Mouse (Mus musculus): ENCODE measurements around the gene Angptl6. TPM values are rescaled to one million over a fixed set of nuclear protein-coding genes. Genes with fewer than 3 reads are reported as not detected.
"Not testable (repeated sequence)": the region's sequence is repeated elsewhere in the genome, so short reads cannot be mapped to it uniquely, and the experiment has no call there.

Gene Angptl6
- polyA plus RNA-seq, 1 experiment: 2.7 TPM

DNA sequence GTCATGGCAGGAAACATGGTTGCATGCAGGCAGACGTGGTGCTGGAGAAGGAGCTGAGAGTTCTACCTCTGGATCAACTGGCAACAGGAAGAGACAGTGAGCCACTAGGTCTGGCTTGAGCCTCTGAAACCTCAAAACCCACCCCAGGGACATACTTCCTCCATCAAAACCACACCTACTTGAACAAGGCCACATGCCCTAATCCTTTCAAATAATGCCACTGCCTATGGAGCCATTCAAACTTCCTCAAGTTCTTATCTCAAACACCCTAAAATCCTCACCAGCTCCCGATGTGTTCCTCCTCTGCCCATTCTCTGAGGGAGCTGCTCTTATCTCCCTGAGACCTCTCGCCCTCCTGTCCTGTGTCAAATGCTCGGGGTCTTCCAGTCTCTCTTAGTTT lies 37.3 kb downstream of the Angptl6 start:
- Histone ChIP-seq H3K4me3 (ENCODE audit: extremely low read depth, insufficient read depth, insufficient read length) (no peak overlapping the region), H3K27ac (ENCODE audit: insufficient read depth, low read length) (no peak overlapping the region), H3K36me3 (ENCODE audit: control insufficient read depth, insufficient read depth, low read length) (no peaks in the 10 kb centered on the region), H3K27me3 (ENCODE audit: control insufficient read depth, insufficient read depth, low read length) (no peaks in the 10 kb centered on the region), H3K4me1 (ENCODE audit: control insufficient read depth, insufficient read depth, insufficient read length) (no peaks in the 10 kb centered on the region)
- no peak for DNase-seq (ENCODE audit: low read depth in 1 of 2, low spot score in 2 of 2)
- 27% methylated on average over 4 of the region's 4 CpGs for WGBS
- no peak for TF ChIP-seq CTCF (IDR thresholded peaks at IDR 0.05; ENCODE audit: extremely low read depth, insufficient read depth, insufficient read length, insufficient replicate concordance)
- TF ChIP-seq POLR2A (IDR thresholded peaks at IDR 0.05; ENCODE audit: low read depth, low read length): no peak

DNA sequence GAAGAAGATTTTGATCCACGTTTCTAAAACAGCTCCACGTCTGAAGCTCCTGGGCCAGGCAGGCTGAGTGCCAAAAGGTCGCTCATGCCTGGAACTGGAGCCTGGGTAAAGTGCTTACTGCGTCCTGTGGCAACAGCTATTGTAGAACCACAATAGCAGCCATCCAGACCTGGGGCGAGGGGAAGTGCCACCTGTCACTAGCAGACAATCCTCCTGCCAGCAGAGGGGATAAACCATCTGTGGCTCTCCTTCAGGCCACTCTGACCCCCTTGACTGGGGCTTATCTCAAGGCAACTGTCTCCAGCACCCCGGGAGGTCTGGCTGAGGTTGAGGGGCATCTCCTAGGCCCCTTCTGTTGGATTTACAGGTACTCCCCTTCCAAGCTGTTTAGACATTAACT lies 40.6 kb downstream of the Angptl6 start:
- H3K36me3 ChIP-seq (ENCODE audit: control insufficient read depth, insufficient read depth, low read length): no peaks in the 10 kb centered on the region
- no peaks in the 10 kb centered on the region for H3K4me1 ChIP-seq (ENCODE audit: control insufficient read depth, insufficient read depth, insufficient read length)
- no peaks in the 10 kb centered on the region for H3K27me3 ChIP-seq (ENCODE audit: control insufficient read depth, insufficient read depth, low read length)
- 66% methylated on average over 6 of the region's 6 CpGs for WGBS
- H3K27ac ChIP-seq (ENCODE audit: insufficient read depth, low read length): no peak overlapping the region
- H3K4me3 ChIP-seq (ENCODE audit: extremely low read depth, insufficient read depth, insufficient read length): no peak overlapping the region
- TF ChIP-seq POLR2A (IDR thresholded peaks at IDR 0.05; ENCODE audit: low read depth, low read length) (no peak), CTCF (IDR thresholded peaks at IDR 0.05; ENCODE audit: extremely low read depth, insufficient read depth, insufficient read length, insufficient replicate concordance) (no peak)
- DNase-seq (ENCODE audit: low read depth in 1 of 2, low spot score in 2 of 2): no peak

DNA sequence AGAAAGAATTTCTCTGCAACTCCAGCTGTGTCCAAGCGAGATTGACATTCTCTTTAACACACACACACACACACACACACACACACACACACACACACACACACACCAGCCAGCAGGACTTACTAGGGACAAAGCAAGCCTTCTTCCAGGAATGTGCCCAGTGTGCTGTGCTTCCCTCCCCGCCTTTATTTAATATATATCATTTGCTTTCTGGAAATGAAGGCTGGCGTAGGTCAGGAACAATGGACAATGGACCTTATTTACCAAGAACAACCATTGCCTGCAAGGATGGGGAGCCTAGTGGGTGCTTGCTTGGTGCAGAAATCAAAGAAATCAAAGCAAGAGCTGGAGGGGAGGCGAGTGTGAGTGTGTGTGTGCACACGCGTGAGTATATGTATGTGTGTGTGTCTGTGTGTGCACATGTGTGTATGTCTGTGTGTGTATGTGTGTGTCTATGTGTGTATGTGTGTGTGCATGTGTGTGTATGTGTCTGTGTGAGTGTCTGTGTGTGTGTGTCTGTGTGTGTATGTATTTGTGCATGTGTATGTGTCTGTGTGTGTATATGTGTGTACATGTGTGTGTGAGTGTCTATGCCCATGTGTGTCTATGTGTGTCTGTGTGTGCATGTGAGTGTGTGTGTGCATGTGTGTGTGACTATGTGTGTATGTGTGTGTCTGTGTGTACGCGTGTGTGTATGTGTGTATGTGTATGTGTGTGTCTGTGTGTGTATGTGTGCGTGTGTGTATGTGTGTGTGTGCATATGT lies 42.2 kb downstream of the Angptl6 start:
- Histone ChIP-seq H3K4me1 (ENCODE audit: control insufficient read depth, insufficient read depth, insufficient read length) (no peaks in the 10 kb centered on the region), H3K27me3 (ENCODE audit: control insufficient read depth, insufficient read depth, low read length) (no peaks in the 10 kb centered on the region), H3K27ac (ENCODE audit: insufficient read depth, low read length) (no peak overlapping the region), H3K4me3 (ENCODE audit: extremely low read depth, insufficient read depth, insufficient read length) (no peak overlapping the region), H3K36me3 (ENCODE audit: control insufficient read depth, insufficient read depth, low read length) (no peaks in the 10 kb centered on the region)
- 85% methylated on average over 9 of the region's 9 CpGs for WGBS
- no peak for TF ChIP-seq POLR2A (IDR thresholded peaks at IDR 0.05; ENCODE audit: low read depth, low read length)
- no peak for TF ChIP-seq CTCF (IDR thresholded peaks at IDR 0.05; ENCODE audit: extremely low read depth, insufficient read depth, insufficient read length, insufficient replicate concordance)
- DNase-seq (ENCODE audit: low read depth in 1 of 2, low spot score in 2 of 2): no peak

DNA sequence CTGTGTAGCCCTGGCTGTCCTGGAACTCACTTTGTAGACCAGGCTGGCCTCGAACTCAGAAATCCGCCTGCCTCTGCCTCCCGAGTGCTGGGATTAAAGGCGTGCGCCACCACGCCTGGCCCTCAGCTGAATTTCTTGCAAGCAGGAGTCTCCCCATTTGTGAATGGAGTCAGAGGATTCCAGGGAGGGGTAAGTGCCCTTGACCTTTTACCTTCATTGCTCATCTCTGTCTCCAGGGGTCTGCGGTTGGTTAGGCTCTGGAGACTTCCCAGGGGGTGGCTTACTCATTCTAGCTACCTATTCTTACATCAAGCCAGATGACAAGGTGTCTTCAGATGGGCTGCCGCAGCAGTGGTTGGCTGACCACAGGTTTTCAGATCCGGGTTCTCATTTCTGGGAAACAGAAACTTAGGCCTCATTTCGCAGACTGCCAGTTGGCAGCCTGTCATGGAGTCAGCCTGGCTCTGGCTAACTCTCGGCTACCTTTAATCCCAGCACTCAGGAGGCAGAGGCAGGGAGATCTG lies 44.0 kb downstream of the Angptl6 start:
- not testable (repeated sequence) for H3K4me3 ChIP-seq (ENCODE audit: extremely low read depth, insufficient read depth, insufficient read length); H3K27ac ChIP-seq (ENCODE audit: insufficient read depth, low read length)

DNA sequence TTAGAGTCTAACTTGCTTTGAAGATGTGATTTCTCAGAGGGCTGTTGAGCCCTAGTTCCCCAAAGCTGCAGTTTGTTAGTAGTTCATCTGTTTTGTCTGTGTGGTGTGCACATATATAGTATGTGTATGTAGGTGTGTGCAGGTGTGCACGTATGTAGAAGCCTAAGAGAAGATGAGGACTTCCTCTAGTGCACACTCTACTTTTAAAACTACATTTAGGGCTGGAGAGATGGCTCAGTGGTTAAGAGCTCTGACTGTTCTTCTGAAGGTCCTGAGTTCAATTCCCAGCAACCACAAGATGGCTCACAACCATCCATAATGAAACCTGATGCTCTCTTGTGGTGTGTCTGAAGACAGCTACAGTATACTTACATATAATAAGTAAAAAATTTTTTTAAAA lies 44.6 kb downstream of the Angptl6 start:
- Histone ChIP-seq H3K36me3 (ENCODE audit: control insufficient read depth, insufficient read depth, low read length) (no peaks in the 10 kb centered on the region), H3K27me3 (ENCODE audit: control insufficient read depth, insufficient read depth, low read length) (no peaks in the 10 kb centered on the region), H3K4me3 (ENCODE audit: extremely low read depth, insufficient read depth, insufficient read length) (no peak overlapping the region), H3K4me1 (ENCODE audit: control insufficient read depth, insufficient read depth, insufficient read length) (no peaks in the 10 kb centered on the region), H3K27ac (ENCODE audit: insufficient read depth, low read length) (no peak overlapping the region)
- DNase-seq (ENCODE audit: low read depth in 1 of 2, low spot score in 2 of 2): no peak
- no peak for TF ChIP-seq POLR2A (IDR thresholded peaks at IDR 0.05; ENCODE audit: low read depth, low read length)
- no peak for TF ChIP-seq CTCF (IDR thresholded peaks at IDR 0.05; ENCODE audit: extremely low read depth, insufficient read depth, insufficient read length, insufficient replicate concordance)
- WGBS: 54% methylated on average over 1 of the region's 1 CpGs

More for the DNA sequence above, 44.0 kb downstream of the Angptl6 start:
- WGBS: 82% methylated on average over 11 of the region's 11 CpGs
- not testable (repeated sequence) for H3K4me1 ChIP-seq (ENCODE audit: control insufficient read depth, insufficient read depth, insufficient read length); H3K27me3 ChIP-seq (ENCODE audit: control insufficient read depth, insufficient read depth, low read length); H3K36me3 ChIP-seq (ENCODE audit: control insufficient read depth, insufficient read depth, low read length); DNase-seq (ENCODE audit: low read depth in 1 of 2, low spot score in 2 of 2)

DNA sequence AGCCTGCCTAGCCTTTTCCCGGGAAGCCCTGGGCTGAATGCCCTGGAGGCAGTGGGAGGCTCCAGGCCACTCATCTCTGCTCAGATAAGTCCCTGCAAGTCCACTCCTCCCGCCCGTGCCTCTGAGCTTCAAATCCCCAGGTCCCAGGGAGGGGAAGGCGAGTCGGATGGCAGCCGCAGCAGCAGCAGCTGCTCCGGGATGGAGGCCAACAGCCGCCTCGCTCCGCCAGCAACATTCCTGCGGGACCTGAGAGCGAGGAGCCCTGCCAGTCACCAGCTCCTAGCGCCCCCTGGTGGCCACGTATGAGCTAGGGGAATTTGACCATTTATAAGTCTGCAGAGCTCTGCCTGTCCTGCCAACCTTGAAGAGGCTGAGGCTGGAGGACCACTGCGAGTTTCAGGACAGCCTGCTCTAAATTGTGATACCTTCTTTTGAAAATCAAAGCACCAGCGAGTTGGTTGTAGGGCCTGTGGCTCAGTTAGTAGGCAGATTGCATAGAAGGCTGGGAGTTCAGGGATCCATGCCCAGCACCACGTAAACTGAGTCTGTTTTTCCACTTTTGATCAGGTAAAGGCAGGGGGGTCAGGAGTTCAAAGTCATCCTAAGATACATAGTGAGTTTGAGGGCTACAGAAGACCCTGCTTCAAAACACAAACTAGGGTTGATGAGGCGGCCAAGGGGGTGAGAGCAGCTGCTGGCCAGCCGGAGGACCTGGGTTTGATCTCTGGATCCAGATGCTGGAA lies 48.5 kb downstream of the Angptl6 start:
- peak; percentile 9 to 64 for DNase-seq (ENCODE audit: low read depth in 1 of 2, low spot score in 2 of 2)
- H3K4me3 ChIP-seq (ENCODE audit: extremely low read depth, insufficient read depth, insufficient read length): no peak overlapping the region
- WGBS: 19% methylated on average over 19 of the region's 19 CpGs
- H3K27me3 ChIP-seq (ENCODE audit: control insufficient read depth, insufficient read depth, low read length): no peaks in the 10 kb centered on the region
- no peaks in the 10 kb centered on the region for H3K4me1 ChIP-seq (ENCODE audit: control insufficient read depth, insufficient read depth, insufficient read length)
- H3K27ac ChIP-seq (ENCODE audit: insufficient read depth, low read length): no peak overlapping the region
- no peaks in the 10 kb centered on the region for H3K36me3 ChIP-seq (ENCODE audit: control insufficient read depth, insufficient read depth, low read length)
- TF ChIP-seq POLR2A (IDR thresholded peaks at IDR 0.05; ENCODE audit: low read depth, low read length) (no peak), CTCF (IDR thresholded peaks at IDR 0.05; ENCODE audit: extremely low read depth, insufficient read depth, insufficient read length, insufficient replicate concordance) (peak; percentile 75; the same call in 1 of the 2 replicates)

DNA sequence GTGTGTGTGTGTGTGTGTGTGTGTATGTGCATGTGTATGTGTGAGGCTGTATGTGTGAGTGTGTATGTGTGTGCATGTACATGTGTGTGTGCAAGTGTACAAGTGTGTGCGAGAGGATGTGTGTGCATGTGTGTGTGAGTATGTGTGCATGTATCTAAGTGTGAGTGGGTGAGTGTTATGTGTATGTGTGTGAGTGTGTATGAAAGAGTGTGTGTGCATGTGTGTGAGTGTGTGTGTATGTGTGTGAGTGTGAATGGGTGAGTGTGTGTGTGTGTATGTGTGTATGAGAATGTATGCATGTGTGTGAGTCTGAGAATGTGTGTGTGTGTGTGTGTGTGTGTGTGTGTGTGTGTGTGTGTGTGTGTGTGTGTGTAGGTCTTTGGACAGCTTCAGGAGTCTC lies 51.4 kb downstream of the Angptl6 start:
- Histone ChIP-seq H3K4me3 (ENCODE audit: extremely low read depth, insufficient read depth, insufficient read length) (no peak overlapping the region), H3K27ac (ENCODE audit: insufficient read depth, low read length) (no peak overlapping the region), H3K4me1 (ENCODE audit: control insufficient read depth, insufficient read depth, insufficient read length) (no peaks in the 10 kb centered on the region), H3K27me3 (ENCODE audit: control insufficient read depth, insufficient read depth, low read length) (no peaks in the 10 kb centered on the region), H3K36me3 (ENCODE audit: control insufficient read depth, insufficient read depth, low read length) (no peaks in the 10 kb centered on the region)
- TF ChIP-seq POLR2A (IDR thresholded peaks at IDR 0.05; ENCODE audit: low read depth, low read length) (no peak), CTCF (IDR thresholded peaks at IDR 0.05; ENCODE audit: extremely low read depth, insufficient read depth, insufficient read length, insufficient replicate concordance) (no peak)
- WGBS: 89% methylated on average over 1 of the region's 1 CpGs
- DNase-seq (ENCODE audit: low read depth in 1 of 2, low spot score in 2 of 2): no peak
